Mouse (Mus musculus) MEL (cell line): ENCODE measurements around the gene Slc7a5.

Experiments
- CTCF ChIP-seq, 3 experiments: IDR thresholded peaks in 2 of 3; conservative IDR thresholded peaks in 1 of 3; 2 replicates each; pipeline ENCODE4 v1.5.1; 2011 to 2012; ENCODE audit warnings: low read length in 3 of 3, low read depth in 2 of 3, mild to moderate bottlenecking in 2 of 3, improper control_type of control experiment in 1 of 3, inconsistent platforms in 1 of 3, mixed read lengths in 1 of 3, moderate library complexity in 1 of 3; ENCODE audit not compliant: control insufficient read depth in 1 of 3, insufficient read depth in 1 of 3, poor library complexity in 1 of 3, severe bottlenecking in 1 of 3
- EP300 ChIP-seq, 2 experiments: IDR thresholded peaks; 2 replicates each; pipeline ENCODE4 v1.6.1; 2011; ENCODE audit warnings: improper control_type of control experiment in 2 of 2, low read length in 2 of 2, low read depth in 1 of 2, mild to moderate bottlenecking in 1 of 2
- HCFC1 ChIP-seq: IDR thresholded peaks from 2 replicates; pipeline ENCODE4 v1.6.1; 2012; ENCODE audit warnings: low read depth, mild to moderate bottlenecking, inconsistent platforms, low read length, improper control_type of control experiment, moderate library complexity
- POLR2A ChIP-seq, 2 experiments: IDR thresholded peaks; 2 replicates each; pipeline ENCODE4 v1.6.1; 2011 to 2012; ENCODE audit warnings: low read length in 2 of 2, mild to moderate bottlenecking in 2 of 2, control low read depth in 1 of 2, improper control_type of control experiment in 1 of 2, low read depth in 1 of 2, moderate library complexity in 1 of 2; ENCODE audit not compliant: control insufficient read depth in 1 of 2, insufficient read depth in 1 of 2, poor library complexity in 1 of 2
- RCOR1 ChIP-seq: IDR thresholded peaks from 2 replicates; pipeline ENCODE4 v1.6.1; 2012; ENCODE audit warnings: low read depth, mild to moderate bottlenecking, inconsistent platforms, low read length, improper control_type of control experiment
- USF1 ChIP-seq: IDR thresholded peaks from 2 replicates; pipeline ENCODE4 v1.6.1; 2014; ENCODE audit warnings: low read depth, mild to moderate bottlenecking, inconsistent platforms, low read length, improper control_type of control experiment, moderate library complexity

GRCm38 (mm10) chr8:121905420-121905819, 2.1 kb downstream of the Slc7a5 start:
- TF ChIP-seq HCFC1: no peak
- TF ChIP-seq CTCF (IDR thresholded peaks at IDR 0.05 in 2 of 3, conservative IDR thresholded peaks at IDR 0.05 in 1 of 3; ENCODE audit: control insufficient read depth in 1 of 3, insufficient read depth in 1 of 3, low read depth in 2 of 3, low read length in 3 of 3, poor library complexity in 1 of 3, severe bottlenecking in 1 of 3): no peak
- TF ChIP-seq POLR2A (IDR thresholded peaks at IDR 0.05; ENCODE audit: control insufficient read depth in 1 of 2, insufficient read depth in 1 of 2, low read depth in 1 of 2, low read length in 2 of 2, poor library complexity in 1 of 2): no peak
- TF ChIP-seq USF1: no peak
- no peak for TF ChIP-seq EP300 (IDR thresholded peaks at IDR 0.05; ENCODE audit: low read depth in 1 of 2, low read length in 2 of 2)
- TF ChIP-seq RCOR1: no peak
